Mouse (Mus musculus): ENCODE measurements around the gene Defb10. TPM values are rescaled to one million over a fixed set of nuclear protein-coding genes. Genes with fewer than 3 reads are reported as not detected.
"Not testable (repeated sequence)": the region's sequence is repeated elsewhere in the genome, so short reads cannot be mapped to it uniquely, and the experiment has no call there.

Gene Defb10
- polyA plus RNA-seq (2021) = not detected

DNA sequence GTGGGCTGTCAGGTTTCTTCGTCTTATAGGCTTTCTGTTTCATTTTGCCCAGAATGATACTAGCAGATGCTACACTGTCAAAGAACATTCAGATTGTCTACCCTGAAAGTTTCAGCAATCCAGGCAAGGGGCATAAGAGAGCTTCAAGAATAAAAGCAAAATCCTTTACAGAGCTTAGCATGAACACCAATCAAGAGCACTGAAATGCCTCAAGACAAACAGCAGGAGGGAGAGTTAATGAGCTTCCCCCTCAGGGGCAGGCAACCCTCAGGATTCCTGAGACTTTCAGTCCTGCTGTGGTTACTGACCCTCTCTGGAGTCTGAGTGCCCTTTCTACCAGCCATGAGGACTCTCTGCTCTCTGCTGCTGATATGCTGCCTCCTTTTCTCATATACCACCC, at the start of gene Defb10:
Defb10 (plus strand) TSS at position 316 of the 400 bp plus-strand sequence.
- CTCF ChIA-PET = interaction anchor here (1.2 kb wide), 1 partner anchor 10 kb away, joined by 5 read pairs; no protein-coding TSS in a partner anchor
- DNase-seq (ENCODE audit: low read depth, low spot score); H3K27me3 ChIP-seq; POLR2A ChIA-PET; in situ Hi-C loops (cut with MboI; ENCODE audit: low pct_unique_long_range_greater_than_20kb); ATAC-seq: not testable (repeated sequence)

DNA sequence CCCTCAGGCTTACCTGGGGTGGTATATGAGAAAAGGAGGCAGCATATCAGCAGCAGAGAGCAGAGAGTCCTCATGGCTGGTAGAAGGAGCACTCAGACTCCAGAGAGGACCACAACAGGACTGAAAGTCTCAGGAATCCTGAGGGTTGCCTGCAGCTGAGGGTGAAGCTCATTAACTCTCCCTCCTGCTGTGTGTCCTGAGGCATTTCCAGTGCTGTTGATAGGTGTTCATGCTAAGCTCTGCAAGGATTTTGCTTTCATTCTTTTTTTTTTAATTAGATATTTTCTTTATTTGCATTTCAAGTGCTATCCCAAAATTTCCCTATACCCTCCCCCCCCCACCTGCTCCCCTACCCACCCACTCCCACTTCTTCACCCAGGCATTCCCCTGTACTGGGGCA, 26.6 kb downstream of the Defb10 start, which contains the start of gene Defb9:
Defb9 (minus strand) TSS at position 101 of the 400 bp plus-strand sequence.
- DNase-seq (ENCODE audit: low read depth, low spot score); ATAC-seq; H3K27me3 ChIP-seq; CTCF ChIA-PET; POLR2A ChIA-PET; in situ Hi-C loops (cut with MboI; ENCODE audit: low pct_unique_long_range_greater_than_20kb): not testable (repeated sequence)

DNA sequence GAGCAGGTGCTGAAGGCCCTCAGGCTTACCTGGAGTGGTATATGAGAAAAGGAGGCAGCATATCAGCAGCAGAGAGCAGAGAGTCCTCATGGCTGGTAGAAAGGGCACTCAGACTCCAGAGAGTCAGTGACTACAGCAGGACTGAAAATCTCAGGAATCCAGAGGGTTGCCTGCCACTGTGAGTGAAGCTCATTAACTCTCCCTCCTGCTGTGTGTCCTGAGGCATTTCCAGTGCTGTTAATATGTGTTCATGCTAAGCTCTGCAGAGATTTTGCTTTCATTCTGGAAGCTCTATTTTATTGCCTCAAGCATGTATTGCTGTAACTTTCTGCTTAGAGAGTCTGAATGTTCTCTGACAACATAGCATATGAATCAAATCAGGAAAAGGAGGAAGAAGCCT, 47.6 kb downstream of the Defb10 start, which contains the start of gene Defb11:
Defb11 (minus strand) TSS at position 123 of the 400 bp plus-strand sequence.
- DNase-seq (ENCODE audit: low read depth, low spot score); ATAC-seq; POLR2A ChIA-PET: not testable (repeated sequence)

More for the DNA sequence above, 47.6 kb downstream of the Defb10 start, which contains the start of gene Defb11:
- in situ Hi-C loops (cut with MboI; ENCODE audit: low pct_unique_long_range_greater_than_20kb); CTCF ChIA-PET; H3K27me3 ChIP-seq: not testable (repeated sequence)

Other genes with a start within 250 kb of the Defb10 start
- not detected for gene Defa26, start 240.7 kb upstream of the Defb10 start, polyA plus RNA-seq (2021)
- gene Defa17, start 203.1 kb upstream of the Defb10 start, polyA plus RNA-seq (2021) = not detected
- not detected for gene Defa34, start 193.1 kb upstream of the Defb10 start, polyA plus RNA-seq (2021)
- gene AY761184, start 155.3 kb upstream of the Defb10 start, polyA plus RNA-seq (2021) = not detected
- gene Defa24, start 124.4 kb upstream of the Defb10 start, polyA plus RNA-seq (2021) = not detected
- gene Defb50, start 35.4 kb upstream of the Defb10 start, polyA plus RNA-seq (2021) = not detected
- not detected for gene Defb2, start 19.0 kb upstream of the Defb10 start, polyA plus RNA-seq (2021)
- gene Defb9, start 26.5 kb downstream of the Defb10 start, polyA plus RNA-seq (2021) = not detected
- gene Defb11, start 47.5 kb downstream of the Defb10 start, polyA plus RNA-seq (2021) = not detected
- gene Defb15, start 73.8 kb downstream of the Defb10 start, polyA plus RNA-seq (2021) = not detected
- not detected for gene Defb35, start 79.5 kb downstream of the Defb10 start, polyA plus RNA-seq (2021)
- gene Defb13, start 87.9 kb downstream of the Defb10 start, polyA plus RNA-seq (2021) = not detected
- not detected for gene Fam90a1a, start 99.8 kb downstream of the Defb10 start, polyA plus RNA-seq (2021)
- not detected for gene Ccdc70, start 110.9 kb downstream of the Defb10 start, polyA plus RNA-seq (2021)
- 0.32 TPM for gene Atp7b, start 201.4 kb downstream of the Defb10 start, polyA plus RNA-seq (2021)
- 13.7 TPM for gene Alg11, start 201.8 kb downstream of the Defb10 start, polyA plus RNA-seq (2021)